Mouse (Mus musculus) embryonic facial prominence, embryonic 14.5 days (tissue): ENCODE measurements at regions not wholly inside any gene's neighbourhood (a gene's known extent, or its start where the extent isn't known, plus 50 kb on each side); places are given as distances from the start of the nearest gene placed in this dataset.
A peak's percentile ranks its signal among the peaks of the same experiment; 100 is the strongest.

Experiments
- ATAC-seq: fragments of 200-750 bp; cut with Nextera tagmentation; 2 replicates; pipeline ENCODE4 v1.8.0; 2017; ENCODE audit warnings: low read depth, moderate number of reproducible peaks, moderate TSS enrichment
- DNase-seq: peaks from one replicate; pipeline ENCODE4 v3.0.0-alpha.2; 2015; ENCODE audit warnings: low spot score
- H3K27ac ChIP-seq: fragments of 300-500 bp; sonication (generic); replicated peaks from 2 replicates; pipeline ENCODE4 v1.5.1; 2014; ENCODE audit warnings: low read depth, mild to moderate bottlenecking, low read length, moderate library complexity
- H3K27me3 ChIP-seq: fragments of 300-500 bp; sonication (generic); replicated peaks from 2 replicates; pipeline ENCODE4 v1.6.1; 2014; ENCODE audit warnings: low read length; ENCODE audit not compliant: control insufficient read depth, insufficient read depth
- H3K36me3 ChIP-seq: fragments of 300-500 bp; sonication (generic); 2 replicates; pipeline ENCODE4 v1.6.1; 2014; ENCODE audit warnings: low read length, mixed read lengths; ENCODE audit not compliant: control insufficient read depth, insufficient read depth
- H3K4me1 ChIP-seq: fragments of 300-500 bp; sonication (generic); 2 replicates; pipeline ENCODE4 v1.6.1; 2014; ENCODE audit warnings: antibody characterized with exemption, low read length; ENCODE audit not compliant: control insufficient read depth, insufficient read depth
- H3K4me2 ChIP-seq: fragments of 300-500 bp; sonication (generic); 2 replicates; pipeline ENCODE4 v1.6.1; 2014; ENCODE audit warnings: low read depth, mild to moderate bottlenecking, low read length, moderate library complexity, mixed read lengths
- H3K4me3 ChIP-seq: fragments of 300-500 bp; sonication (generic); 2 replicates; pipeline ENCODE4 v1.5.1; 2014; ENCODE audit warnings: low read depth, mild to moderate bottlenecking, low read length
- H3K9ac ChIP-seq: fragments of 300-500 bp; sonication (generic); 2 replicates; pipeline ENCODE4 v1.6.1; 2014; ENCODE audit warnings: low read depth, mild to moderate bottlenecking, low read length, moderate library complexity, mixed read lengths
- H3K9me3 ChIP-seq: fragments of 300-500 bp; sonication (generic); 2 replicates; pipeline ENCODE4 v1.6.1; 2016; ENCODE audit warnings: low read length; ENCODE audit not compliant: control insufficient read depth
- WGBS: fragments of 180-500 bp; shearing (Covaris S2); extraction: QIAGEN DNeasy Blood & Tissue Kit; methylation state at CpG from one replicate; pipeline ENCODE4 v1.1.7; 2014; 5-methylcytosine and 5-hydroxymethylcytosine counted together

- Histone ChIP-seq H3K4me3 (no peak overlapping the region), H3K27ac (no peak overlapping the region), H3K9ac (no peak overlapping the region), H3K36me3 (no peaks in the 10 kb centered on the region), H3K9me3 (no peaks in the 10 kb centered on the region), H3K4me1 (no peaks in the 10 kb centered on the region), H3K4me2 (no peak overlapping the region), H3K27me3 (no peaks in the 10 kb centered on the region)
- WGBS, result 75% methylated on average over 5 of the region's 5 CpGs
- ATAC-seq (no peak), DNase-seq (peak; percentile 66)
These were observed 239.8 kb upstream of the G2e3 start for GRCm38 (mm10) chr12:51108044-51108443.

GRCm38 (mm10) chr12:51103541-51104042 is 244.3 kb upstream of the G2e3 start:
- no peaks in the 10 kb centered on the region for H3K36me3 ChIP-seq
- no peak for ATAC-seq
- 83% methylated on average over 4 of the region's 4 CpGs for WGBS
- no peak overlapping the region for H3K4me3 ChIP-seq
- H3K4me1 ChIP-seq, result no peaks in the 10 kb centered on the region
- no peaks in the 10 kb centered on the region for H3K9me3 ChIP-seq
- no peaks in the 10 kb centered on the region for H3K27me3 ChIP-seq
- H3K9ac ChIP-seq, result no peak overlapping the region
- no peak for DNase-seq
- no peak overlapping the region for H3K4me2 ChIP-seq
- H3K27ac ChIP-seq, result no peak overlapping the region

- no peak overlapping the region for H3K9ac ChIP-seq
- no peak overlapping the region for H3K4me3 ChIP-seq
- H3K4me1 ChIP-seq, result no peaks in the 10 kb centered on the region
- H3K4me2 ChIP-seq, result no peak overlapping the region
- H3K27me3 ChIP-seq, result no peaks in the 10 kb centered on the region
- no peaks in the 10 kb centered on the region for H3K36me3 ChIP-seq
- no peaks in the 10 kb centered on the region for H3K9me3 ChIP-seq
- DNase-seq, result no peak
- no peak overlapping the region for H3K27ac ChIP-seq
- WGBS, result 71% methylated on average over 6 of the region's 6 CpGs
- no peak for ATAC-seq
These were observed 246.2 kb upstream of the G2e3 start for GRCm38 (mm10) chr12:51101636-51102035.

- no peak for DNase-seq
- H3K9ac ChIP-seq, result no peak overlapping the region
- no peak overlapping the region for H3K4me2 ChIP-seq
- H3K4me3 ChIP-seq, result no peak overlapping the region
- no peaks in the 10 kb centered on the region for H3K36me3 ChIP-seq
- WGBS, result 64% methylated on average over 5 of the region's 5 CpGs
- H3K4me1 ChIP-seq, result no peaks in the 10 kb centered on the region
- no peaks in the 10 kb centered on the region for H3K27me3 ChIP-seq
- H3K27ac ChIP-seq, result no peak overlapping the region
- no peak for ATAC-seq
- no peaks in the 10 kb centered on the region for H3K9me3 ChIP-seq
These were observed 247.0 kb upstream of the G2e3 start for GRCm38 (mm10) chr12:51100868-51101267.

GRCm38 (mm10) chr12:51095974-51096373 is 251.9 kb upstream of the G2e3 start:
- no peak for ATAC-seq
- DNase-seq, result no peak
- 61% methylated on average over 4 of the region's 4 CpGs for WGBS

GRCm38 (mm10) chr12:51089324-51089723 is 258.5 kb upstream of the G2e3 start:
- H3K27me3 ChIP-seq, result no peaks in the 10 kb centered on the region
- H3K9ac ChIP-seq, result no peak overlapping the region
- H3K4me2 ChIP-seq, result no peak overlapping the region
- no peak for DNase-seq
- 80% methylated on average over 7 of the region's 7 CpGs for WGBS
- H3K27ac ChIP-seq, result no peak overlapping the region
- H3K9me3 ChIP-seq, result no peaks in the 10 kb centered on the region
- no peak overlapping the region for H3K4me3 ChIP-seq
- H3K36me3 ChIP-seq, result no peaks in the 10 kb centered on the region
- no peaks in the 10 kb centered on the region for H3K4me1 ChIP-seq
- no peak for ATAC-seq

More at GRCm38 (mm10) chr12:51095974-51096373, 251.9 kb upstream of the G2e3 start:
- H3K27me3 ChIP-seq, result no peaks in the 10 kb centered on the region
- H3K4me2 ChIP-seq, result no peak overlapping the region
- H3K9ac ChIP-seq, result no peak overlapping the region
- H3K36me3 ChIP-seq, result no peaks in the 10 kb centered on the region
- no peak overlapping the region for H3K4me3 ChIP-seq
- H3K4me1 ChIP-seq, result no peaks in the 10 kb centered on the region
- H3K27ac ChIP-seq, result no peak overlapping the region
- no peaks in the 10 kb centered on the region for H3K9me3 ChIP-seq

- ATAC-seq, result peak; percentile 86
- Histone ChIP-seq H3K4me1 (0 out of 2 replicates have a peak, but pooled peaks cover 3% of the 10 kb centered on the region), H3K27me3 (no peaks in the 10 kb centered on the region), H3K4me3 (no peak overlapping the region), H3K9me3 (no peaks in the 10 kb centered on the region), H3K36me3 (no peaks in the 10 kb centered on the region), H3K9ac (no peak overlapping the region), H3K4me2 (no peak overlapping the region), H3K27ac (no peak overlapping the region)
- WGBS, result 58% methylated on average over 8 of the region's 8 CpGs
- peak; percentile 73 for DNase-seq
These were observed 266.1 kb upstream of the G2e3 start for GRCm38 (mm10) chr12:51081809-51082208.

GRCm38 (mm10) chr12:51073503-51073902 is 274.4 kb upstream of the G2e3 start:
- Histone ChIP-seq H3K4me2 (no peak overlapping the region), H3K4me3 (no peak overlapping the region), H3K9ac (no peak overlapping the region), H3K9me3 (no peaks in the 10 kb centered on the region), H3K27me3 (0 out of 2 replicates have a peak, but pooled peaks cover 5% of the 10 kb centered on the region), H3K27ac (no peak overlapping the region), H3K36me3 (no peaks in the 10 kb centered on the region), H3K4me1 (no peaks in the 10 kb centered on the region)
- WGBS, result 65% methylated on average over 1 of the region's 1 CpGs
- DNase-seq (no peak), ATAC-seq (no peak)

GRCm38 (mm10) chr12:51060931-51061330 is 286.9 kb upstream of the G2e3 start:
- DNase-seq (no peak), ATAC-seq (no peak)
- 0 out of 2 replicates have a peak, but pooled peaks cover 5% of the 10 kb centered on the region for H3K4me1 ChIP-seq
- H3K9ac ChIP-seq, result no peak overlapping the region
- H3K9me3 ChIP-seq, result no peaks in the 10 kb centered on the region
- no peaks in the 10 kb centered on the region for H3K27me3 ChIP-seq
- no peak overlapping the region for H3K27ac ChIP-seq
- H3K4me2 ChIP-seq, result no peak overlapping the region
- WGBS, result 76% methylated on average over 3 of the region's 3 CpGs
- H3K4me3 ChIP-seq, result no peak overlapping the region
- no peaks in the 10 kb centered on the region for H3K36me3 ChIP-seq
